31 mouse cellular contexts compared by ENCODE assay signal in the genomic region with DNA sequence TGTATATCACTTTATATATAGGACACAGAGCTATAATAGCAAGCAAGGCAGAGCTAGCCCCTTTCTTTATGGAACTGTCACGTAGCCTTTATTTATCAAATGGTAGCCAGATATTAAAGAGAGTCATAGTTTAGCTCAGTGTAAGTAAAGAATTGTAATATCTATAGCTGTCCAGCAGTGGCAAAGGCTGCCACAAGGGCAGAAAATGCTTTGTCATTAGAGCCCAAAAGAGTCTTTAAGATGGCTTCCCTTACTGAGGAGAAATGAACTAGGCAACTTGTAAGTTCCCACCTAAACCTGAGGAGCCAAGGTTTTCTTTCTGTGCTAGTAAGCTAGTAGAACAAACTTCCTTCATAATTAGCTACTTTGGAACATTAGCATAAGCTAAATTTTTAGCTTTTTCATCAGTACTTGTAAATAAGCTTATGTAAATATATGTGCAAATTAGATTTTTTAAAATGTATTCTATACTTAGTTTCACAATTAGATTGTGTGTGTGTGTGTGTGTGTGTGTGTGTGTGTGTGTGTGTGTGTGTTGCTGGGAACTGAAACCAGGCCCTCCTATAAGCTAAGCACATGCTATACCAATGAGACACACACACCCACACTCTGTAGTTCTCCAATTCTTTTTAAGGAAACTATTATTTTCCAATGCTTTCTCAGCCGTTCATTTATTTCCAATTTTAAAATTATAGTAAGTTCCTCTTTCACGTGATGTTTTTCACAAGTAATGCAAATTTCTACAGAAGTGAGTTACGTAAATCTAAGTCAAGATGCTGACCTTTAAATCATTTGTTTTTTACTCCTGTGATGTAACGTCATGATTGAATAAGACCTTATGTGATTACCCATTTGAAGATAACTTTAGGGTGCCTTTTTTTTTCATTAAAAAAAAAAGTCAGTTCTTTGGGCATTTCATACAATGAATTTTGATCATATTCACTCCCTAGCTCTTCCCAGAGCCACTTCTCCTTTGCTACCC. TPM values are rescaled to one million over a fixed set of nuclear protein-coding genes. Genes with fewer than 3 reads are reported as not detected.
DNase-seq lines count a peak whose midpoint lies in the region; ATAC-seq and TF ChIP-seq lines count a peak whose summit lies in the region.
"Had no signal": no experiment of that assay in that cellular context is flagged by ENCODE, and none has a peak within 500 bp of the region (broad histone marks: within the 10 kb centered on the region; RNA-seq: fewer than 3 reads in every experiment).

No protein-coding gene starts in this region.

- TF ChIP-seq EP300 in lung, postnatal 0 days (IDR thresholded peaks at IDR 0.05), result no peak
- no peak for TF ChIP-seq EP300 in CH12.LX (IDR thresholded peaks at IDR 0.05; ENCODE audit: low read length)
- TF ChIP-seq EP300 in heart, adult 2 months (IDR thresholded peaks at IDR 0.05; ENCODE audit: insufficient read depth, low read depth, low read length), result no peak

- no peak for ATAC-seq in lung, postnatal 0 days
- ATAC-seq in granulocyte monocyte progenitor cell, adult 5-6 weeks (replicated peaks; ENCODE audit: poor library complexity, severe bottlenecking), result peak; percentile 93
- peak; percentile 80 for ATAC-seq in monocyte, adult 5-6 weeks (replicated peaks; ENCODE audit: insufficient number of reproducible peaks, low FRiP score, low TSS enrichment, poor library complexity, severe bottlenecking)
- ATAC-seq in midbrain, embryonic 16.5 days, result no peak
- ATAC-seq: intestine, postnatal 0 days had no signal

- peak; percentile 13 for DNase-seq in lung, postnatal 0 days (ENCODE audit: low spot score)
- DNase-seq in lung, postnatal 4 days, result no peak
- DNase-seq in CH12.LX (ENCODE audit: extremely low read depth), result peak; percentile 5
- DNase-seq in heart, adult 2 months, result no peak
- no peak for DNase-seq in left cerebral cortex, postnatal 4 days
- DNase-seq: adrenal gland, adult 8-10 months; B cell, adult 2 months; cerebellum, adult 18-20 months; cerebellum, postnatal 10 days; gastrocnemius, postnatal 10 days; heart, adult 18-20 months; heart, postnatal 4 days; kidney, adult 9 months; kidney, postnatal 10 days; liver, embryonic 13.5 days; lung, embryonic 14.5 days; retina, postnatal 1 day; right cerebral cortex, postnatal 14 days; thymus, postnatal 25 days had no signal

- no peak for TF ChIP-seq POLR2A in CH12.LX (IDR thresholded peaks at IDR 0.05; ENCODE audit: low read depth, low read length)
- no peak for TF ChIP-seq POLR2A in heart, adult 2 months (IDR thresholded peaks at IDR 0.05; ENCODE audit: insufficient read depth, low read depth, low read length)

- no peaks in the 10 kb centered on the region for H3K27me3 ChIP-seq in lung, postnatal 0 days (replicated peaks; ENCODE audit: insufficient read depth, low read length)
- H3K27me3 ChIP-seq in CH12.LX (replicated peaks), result no peaks in the 10 kb centered on the region
- no peaks in the 10 kb centered on the region for H3K27me3 ChIP-seq in heart, adult 2 months (ENCODE audit: control insufficient read depth, insufficient read depth, low read length)
- no peaks in the 10 kb centered on the region for H3K27me3 ChIP-seq in midbrain, embryonic 16.5 days (ENCODE audit: control insufficient read depth, insufficient read depth, low read depth, low read length)
- H3K27me3 ChIP-seq: embryonic facial prominence, embryonic 15.5 days; forebrain, embryonic 12.5 days; heart, embryonic 12.5 days; limb, embryonic 13.5 days; liver, embryonic 13.5 days; midbrain, embryonic 12.5 days; stomach, embryonic 15.5 days had no signal

- in situ Hi-C loops in CH12.LX (cut with MboI; ENCODE audit: low pct_ligation_motif_present, low pct_unique_long_range_greater_than_20kb, low sequenced_read_pairs), result loop anchor here (25.0 kb wide), 1 partner anchor 162 kb away; a partner anchor contains a TSS

- no peaks in the 10 kb centered on the region for H3K4me1 ChIP-seq in lung, postnatal 0 days (ENCODE audit: insufficient read depth, low read depth, low read length)
- H3K4me1 ChIP-seq in CH12.LX (ENCODE audit: control insufficient read depth in 1 of 2, insufficient read depth in 2 of 2), result peaks cover 0 to 10% of the 10 kb centered on the region in 2 experiments; a peak in 1 of 4 replicates
- no peaks in the 10 kb centered on the region; the same call in 1 of the 2 replicates for H3K4me1 ChIP-seq in heart, adult 2 months (ENCODE audit: control insufficient read depth, insufficient read depth, low read length)
- no peaks in the 10 kb centered on the region for H3K4me1 ChIP-seq in midbrain, embryonic 16.5 days (ENCODE audit: control insufficient read depth, insufficient read depth, low read length)
- H3K4me1 ChIP-seq: embryonic facial prominence, embryonic 10.5 days; embryonic facial prominence, embryonic 15.5 days; forebrain, embryonic 12.5 days; heart, embryonic 12.5 days; limb, embryonic 13.5 days; liver, embryonic 13.5 days; midbrain, embryonic 12.5 days; stomach, embryonic 15.5 days had no signal

- WGBS in lung, postnatal 0 days, result 79% methylated on average over 5 of the region's 5 CpGs
- WGBS in heart, adult 2 months, result 83% methylated on average over 5 of the region's 5 CpGs
- 92% methylated on average over 5 of the region's 5 CpGs for WGBS in midbrain, embryonic 16.5 days

- no peak for TF ChIP-seq RAD21 in CH12.LX (IDR thresholded peaks at IDR 0.05; ENCODE audit: low read depth, low read length)

- intact Hi-C loops in heart, adult 2 months (cut with DNase I), result no loop called here
- intact Hi-C loops in left cerebral cortex, postnatal 4 days (cut with DNase I), result no loop called here

- TF ChIP-seq CTCF in lung, postnatal 0 days (IDR thresholded peaks at IDR 0.05), result no peak
- TF ChIP-seq CTCF in CH12.LX (conservative IDR thresholded peaks at IDR 0.05 in 1 of 2, IDR thresholded peaks at IDR 0.05 in 1 of 2; ENCODE audit: low read depth in 2 of 2, low read length in 2 of 2), result no peak
- TF ChIP-seq CTCF in heart, adult 2 months (IDR thresholded peaks at IDR 0.05), result no peak

- no peaks in the 10 kb centered on the region for H3K79me2 ChIP-seq in CH12.LX (replicated peaks; ENCODE audit: control insufficient read depth, extremely low read depth, insufficient read depth, poor library complexity, severe bottlenecking)
- no peaks in the 10 kb centered on the region for H3K79me2 ChIP-seq in heart, adult 2 months (replicated peaks; ENCODE audit: control insufficient read depth, insufficient read depth, low read length)

- dilution Hi-C loops in CH12.LX (cut with MboI; ENCODE audit: extremely low pct_ligation_motif_present, extremely low pct_unique_long_range_greater_than_20kb, low sequenced_read_pairs), result no loop called here

- H3K36me3 ChIP-seq in lung, postnatal 0 days (ENCODE audit: insufficient read depth, low read length), result no peaks in the 10 kb centered on the region
- H3K36me3 ChIP-seq in CH12.LX (replicated peaks in 1 of 2; ENCODE audit: control insufficient read depth in 1 of 2, insufficient read depth in 1 of 2, low read length in 1 of 2), result no peaks in the 10 kb centered on the region
- H3K36me3 ChIP-seq in heart, adult 2 months (ENCODE audit: control insufficient read depth, insufficient read depth, low read length), result peaks cover 4% of the 10 kb centered on the region
- no peaks in the 10 kb centered on the region for H3K36me3 ChIP-seq in midbrain, embryonic 16.5 days (ENCODE audit: control insufficient read depth, insufficient read depth, low read length)
- H3K36me3 ChIP-seq: embryonic facial prominence, embryonic 10.5 days; embryonic facial prominence, embryonic 15.5 days; forebrain, embryonic 12.5 days; heart, embryonic 12.5 days; limb, embryonic 13.5 days; liver, embryonic 13.5 days; midbrain, embryonic 12.5 days; stomach, embryonic 15.5 days had no signal

- H3K9me3 ChIP-seq in lung, postnatal 0 days (ENCODE audit: low read length), result no peaks in the 10 kb centered on the region
- no peaks in the 10 kb centered on the region for H3K9me3 ChIP-seq in CH12.LX (replicated peaks; ENCODE audit: low read length)
- no peaks in the 10 kb centered on the region for H3K9me3 ChIP-seq in midbrain, embryonic 16.5 days (replicated peaks; ENCODE audit: control insufficient read depth, low read length, poor library complexity, severe bottlenecking)
- H3K9me3 ChIP-seq: embryonic facial prominence, embryonic 10.5 days; embryonic facial prominence, embryonic 15.5 days; forebrain, embryonic 12.5 days; heart, embryonic 12.5 days; limb, embryonic 13.5 days; liver, embryonic 13.5 days; midbrain, embryonic 12.5 days; stomach, embryonic 15.5 days had no signal

- H3K4me3 ChIP-seq in lung, postnatal 0 days (ENCODE audit: low read depth, low read length), result no peak overlapping the region
- H3K4me3 ChIP-seq in CH12.LX (replicated peaks in 1 of 3; ENCODE audit: low read depth in 2 of 3, low read length in 2 of 3, poor library complexity in 1 of 3), result no peak overlapping the region
- no peak overlapping the region for H3K4me3 ChIP-seq in heart, adult 2 months
- H3K4me3 ChIP-seq in midbrain, embryonic 16.5 days (ENCODE audit: low read depth, low read length), result no peak overlapping the region
- H3K4me3 ChIP-seq: embryonic facial prominence, embryonic 10.5 days; embryonic facial prominence, embryonic 15.5 days; forebrain, embryonic 12.5 days; heart, embryonic 12.5 days; limb, embryonic 13.5 days; liver, embryonic 13.5 days; midbrain, embryonic 12.5 days; stomach, embryonic 15.5 days had no signal

- H3K4me2 ChIP-seq in lung, postnatal 0 days (replicated peaks; ENCODE audit: low read depth, low read length), result no peak overlapping the region
- H3K4me2 ChIP-seq in CH12.LX (ENCODE audit: insufficient read depth, low read depth, poor library complexity, severe bottlenecking), result no peak overlapping the region
- H3K4me2 ChIP-seq in midbrain, embryonic 16.5 days (ENCODE audit: low read length), result no peak overlapping the region
- H3K4me2 ChIP-seq: embryonic facial prominence, embryonic 15.5 days; forebrain, embryonic 12.5 days; heart, embryonic 12.5 days; hindbrain, embryonic 14.5 days; limb, embryonic 13.5 days; liver, embryonic 13.5 days; lung, embryonic 14.5 days; midbrain, embryonic 12.5 days; stomach, embryonic 15.5 days had no signal

- no peak overlapping the region for H3K9ac ChIP-seq in lung, postnatal 0 days (replicated peaks; ENCODE audit: low read depth)
- no peak overlapping the region for H3K9ac ChIP-seq in CH12.LX (ENCODE audit: insufficient read depth, low read depth)
- H3K9ac ChIP-seq in heart, adult 2 months (ENCODE audit: low read depth, low read length), result no peak overlapping the region
- H3K9ac ChIP-seq in midbrain, embryonic 16.5 days (ENCODE audit: low read depth, low read length), result no peak overlapping the region
- H3K9ac ChIP-seq: embryonic facial prominence, embryonic 15.5 days; forebrain, embryonic 12.5 days; heart, embryonic 12.5 days; hindbrain, embryonic 14.5 days; limb, embryonic 13.5 days; liver, embryonic 13.5 days; lung, embryonic 14.5 days; midbrain, embryonic 12.5 days; stomach, embryonic 15.5 days had no signal

- H3K27ac ChIP-seq in lung, postnatal 0 days (ENCODE audit: low read length), result no peak overlapping the region
- H3K27ac ChIP-seq in CH12.LX (ENCODE audit: insufficient read depth, low read depth), result no peak overlapping the region
- H3K27ac ChIP-seq in heart, adult 2 months, result no peak overlapping the region
- no peak overlapping the region for H3K27ac ChIP-seq in midbrain, embryonic 16.5 days (ENCODE audit: low read length)
- H3K27ac ChIP-seq: embryonic facial prominence, embryonic 10.5 days; embryonic facial prominence, embryonic 15.5 days; forebrain, embryonic 12.5 days; hindbrain, embryonic 14.5 days; limb, embryonic 13.5 days; liver, embryonic 13.5 days; midbrain, embryonic 12.5 days; stomach, embryonic 15.5 days had no signal

RNA-seq across cellular contexts. Expression of a gene that starts 14.4 kb away (rescaled TPM):
- 6.7 and 7.7 TPM in 2 replicates for polyA plus RNA-seq in lung, postnatal 0 days (2015; fragmentation: Nextera tagmentation; extraction: Ambion mirVana)
- not detected in 2 replicates for total RNA-seq in CH12.LX (2012; rRNA removed)
- total RNA-seq in CH12.LX (2014; rRNA removed), result not detected in 2 replicates
- not detected in 2 replicates for polyA plus RNA-seq in CH12.LX (2012; ENCODE audit: insufficient read length, low read depth)
- 0.30 TPM in 1 of 2 replicates, not detected in the other for total RNA-seq in granulocyte monocyte progenitor cell, adult 5-6 weeks (2014; fragmentation: Nextera tagmentation)
- total RNA-seq in granulocyte monocyte progenitor cell, adult 5-6 weeks (2017), result 0.98 and 3.4 TPM in 2 replicates
- total RNA-seq in monocyte, adult 5-6 weeks (2017), result 61.9 to 76.0 TPM (median 69.3 TPM) in 3 replicates
- total RNA-seq in heart, adult 2 months (2021), result 10 to 100 TPM; 11.6 to 11.7 TPM
- polyA plus RNA-seq in heart, adult 2 months (2012; rRNA removed), result 12.4 and 15.7 TPM in 2 replicates
- 0.39 and 0.53 TPM in 2 replicates for polyA plus RNA-seq in midbrain, embryonic 16.5 days (2015; fragmentation: Nextera tagmentation; extraction: Ambion mirVana)
- 1 to 10 TPM; 1.0 to 2.0 TPM for total RNA-seq in left cerebral cortex, postnatal 4 days (2021)
- polyA plus RNA-seq: forebrain, embryonic 12.5 days had no signal

Comparison
In these comparisons a context has a peak if more than half of its experiments do, and no peak if none do; other contexts are left out.
1. DNase-seq: peak in lung, postnatal 0 days (single experiment) and CH12.LX (single experiment); none in lung, postnatal 4 days (0 of 2), heart, adult 2 months (0 of 2) and left cerebral cortex, postnatal 4 days (single experiment).
2. ATAC-seq: peak in granulocyte monocyte progenitor cell, adult 5-6 weeks (single experiment) and monocyte, adult 5-6 weeks (single experiment); none in lung, postnatal 0 days (single experiment) and midbrain, embryonic 16.5 days (single experiment).